Mouse (Mus musculus) neural tube, embryonic 14.5 days (tissue): ENCODE measurements around the gene Mtif2. TPM values are rescaled to one million over a fixed set of nuclear protein-coding genes. Genes with fewer than 3 reads are reported as not detected.
A peak's percentile ranks its signal among the peaks of the same experiment; 100 is the strongest.

Experiments
- ATAC-seq: fragments of 200-750 bp; cut with Nextera tagmentation; 2 replicates; pipeline ENCODE4 v1.8.0; 2017; ENCODE audit warnings: low read depth, mild to moderate bottlenecking, moderate TSS enrichment, moderate library complexity
- H3K27ac ChIP-seq: fragments of 300-500 bp; sonication (generic); 2 replicates; pipeline ENCODE4 v1.5.1; 2014; ENCODE audit warnings: low read depth, mild to moderate bottlenecking, control low read depth, low read length, moderate library complexity, mixed read lengths
- H3K27me3 ChIP-seq: fragments of 300-500 bp; sonication (generic); 2 replicates; pipeline ENCODE4 v1.6.1; 2014; ENCODE audit warnings: low read length; ENCODE audit not compliant: control insufficient read depth, insufficient read depth
- H3K36me3 ChIP-seq: fragments of 300-500 bp; sonication (generic); 2 replicates; pipeline ENCODE4 v1.6.1; 2014; ENCODE audit warnings: low read length, mixed read lengths; ENCODE audit not compliant: control insufficient read depth, insufficient read depth
- H3K4me1 ChIP-seq: fragments of 300-500 bp; sonication (generic); 2 replicates; pipeline ENCODE4 v1.6.1; 2014; ENCODE audit warnings: low read length; ENCODE audit not compliant: control insufficient read depth, insufficient read depth
- H3K4me2 ChIP-seq: fragments of 300-500 bp; sonication (generic); 2 replicates; pipeline ENCODE4 v1.6.1; 2014; ENCODE audit warnings: mild to moderate bottlenecking, low read depth, low read length, control low read depth
- H3K4me3 ChIP-seq: fragments of 300-500 bp; sonication (generic); 2 replicates; pipeline ENCODE4 v1.5.1; 2014; ENCODE audit warnings: low read depth, low read length, control low read depth, mixed read lengths
- H3K9ac ChIP-seq: fragments of 300-500 bp; sonication (generic); replicated peaks from 2 replicates; pipeline ENCODE4 v1.6.1; 2014; ENCODE audit warnings: low read depth, mild to moderate bottlenecking, control low read depth, low read length, mixed read lengths
- H3K9me3 ChIP-seq: fragments of 300-500 bp; sonication (generic); 2 replicates; pipeline ENCODE4 v1.6.1; 2016; ENCODE audit warnings: low read length; ENCODE audit not compliant: control insufficient read depth
- WGBS: fragments of 180-500 bp; shearing (Covaris S2); extraction: QIAGEN DNeasy Blood & Tissue Kit; methylation state at CpG from one replicate; pipeline ENCODE4 v1.1.7; 2014; 5-methylcytosine and 5-hydroxymethylcytosine counted together
- polyA plus RNA-seq: library from polyadenylated mRNA; unstranded; fragments of >200 nt; fragmentation: Nextera tagmentation; extraction: Ambion mirVana; gene quantifications from 2 replicates; pipeline ENCODE4 v1.2.1, GENCODE M21; 2014

Gene Mtif2
- polyA plus RNA-seq, 1 experiment from 2014 or later, result 48.5 TPM

- no peaks in the 10 kb centered on the region for H3K27me3 ChIP-seq
- no peak for ATAC-seq
- peaks cover 18% of the 10 kb centered on the region for H3K36me3 ChIP-seq
- peak overlapping the region; percentile 63 for H3K4me3 ChIP-seq
- 26% methylated on average over 23 of the region's 23 CpGs for WGBS
- H3K4me1 ChIP-seq, result peaks cover 8% of the 10 kb centered on the region; the same call in 1 of the 2 replicates
- peak overlapping the region; percentile 67 for H3K4me2 ChIP-seq
- H3K9ac ChIP-seq, result peak overlapping the region; percentile 80
- H3K9me3 ChIP-seq, result no peaks in the 10 kb centered on the region
- H3K27ac ChIP-seq, result peak overlapping the region; percentile 41; the same call in 1 of the 2 replicates
Observed at GRCm38 (mm10) chr11:29548504-29549424, 22.6 kb downstream of the Mtif2 start.

- no peaks in the 10 kb centered on the region for H3K9me3 ChIP-seq
- peaks cover 8% of the 10 kb centered on the region; the same call in 1 of the 2 replicates for H3K4me1 ChIP-seq
- H3K36me3 ChIP-seq, result peaks cover 12% of the 10 kb centered on the region
- ATAC-seq, result no peak
- no peaks in the 10 kb centered on the region for H3K27me3 ChIP-seq
- 93% methylated on average over 1 of the region's 1 CpGs for WGBS
- no peak overlapping the region for H3K4me2 ChIP-seq
- no peak overlapping the region for H3K4me3 ChIP-seq
- no peak overlapping the region for H3K27ac ChIP-seq
- H3K9ac ChIP-seq, result no peak overlapping the region
Observed at GRCm38 (mm10) chr11:29549425-29549778, 23.2 kb downstream of the Mtif2 start.

- no peak overlapping the region for H3K27ac ChIP-seq
- no peaks in the 10 kb centered on the region for H3K27me3 ChIP-seq
- H3K9me3 ChIP-seq, result no peaks in the 10 kb centered on the region
- WGBS, result 91% methylated on average over 9 of the region's 9 CpGs
- ATAC-seq, result no peak
- H3K9ac ChIP-seq, result no peak overlapping the region
- no peak overlapping the region for H3K4me2 ChIP-seq
- H3K36me3 ChIP-seq, result no peaks in the 10 kb centered on the region
- no peaks in the 10 kb centered on the region for H3K4me1 ChIP-seq
- H3K4me3 ChIP-seq, result no peak overlapping the region
Observed at GRCm38 (mm10) chr11:29560452-29560851, 34.2 kb downstream of the Mtif2 start.

- Histone ChIP-seq H3K27ac (no peak overlapping the region), H3K4me1 (no peaks in the 10 kb centered on the region), H3K9ac (no peak overlapping the region), H3K4me2 (no peak overlapping the region), H3K36me3 (no peaks in the 10 kb centered on the region), H3K4me3 (no peak overlapping the region), H3K9me3 (no peaks in the 10 kb centered on the region), H3K27me3 (no peaks in the 10 kb centered on the region)
- WGBS, result 88% methylated on average over 3 of the region's 3 CpGs
- no peak for ATAC-seq
Observed at GRCm38 (mm10) chr11:29560990-29561389, 34.8 kb downstream of the Mtif2 start.

- 92% methylated on average over 2 of the region's 2 CpGs for WGBS
- H3K9me3 ChIP-seq, result no peaks in the 10 kb centered on the region
- no peak overlapping the region for H3K9ac ChIP-seq
- no peaks in the 10 kb centered on the region for H3K27me3 ChIP-seq
- no peak overlapping the region for H3K27ac ChIP-seq
- H3K4me2 ChIP-seq, result no peak overlapping the region
- no peaks in the 10 kb centered on the region for H3K4me1 ChIP-seq
- no peaks in the 10 kb centered on the region for H3K36me3 ChIP-seq
- ATAC-seq, result no peak
- H3K4me3 ChIP-seq, result no peak overlapping the region
Observed at GRCm38 (mm10) chr11:29563406-29563805, 37.2 kb downstream of the Mtif2 start.

- no peak for ATAC-seq
- no peaks in the 10 kb centered on the region for H3K4me1 ChIP-seq
- no peaks in the 10 kb centered on the region for H3K9me3 ChIP-seq
- no peaks in the 10 kb centered on the region for H3K27me3 ChIP-seq
- H3K4me2 ChIP-seq, result no peak overlapping the region
- no peak overlapping the region for H3K9ac ChIP-seq
- no peaks in the 10 kb centered on the region for H3K36me3 ChIP-seq
- 84% methylated on average over 3 of the region's 3 CpGs for WGBS
- no peak overlapping the region for H3K4me3 ChIP-seq
- no peak overlapping the region for H3K27ac ChIP-seq
Observed at GRCm38 (mm10) chr11:29571536-29571935, 45.3 kb downstream of the Mtif2 start.

GRCm38 (mm10) chr11:29572656-29573055, 46.4 kb downstream of the Mtif2 start:
- Histone ChIP-seq H3K4me2 (no peak overlapping the region), H3K4me1 (no peaks in the 10 kb centered on the region), H3K36me3 (no peaks in the 10 kb centered on the region), H3K4me3 (no peak overlapping the region), H3K27ac (no peak overlapping the region), H3K9me3 (no peaks in the 10 kb centered on the region), H3K9ac (no peak overlapping the region), H3K27me3 (no peaks in the 10 kb centered on the region)
- WGBS, result 74% methylated on average over 2 of the region's 2 CpGs
- ATAC-seq, result no peak

- Histone ChIP-seq H3K9me3 (no peaks in the 10 kb centered on the region), H3K27ac (no peak overlapping the region), H3K36me3 (no peaks in the 10 kb centered on the region), H3K27me3 (no peaks in the 10 kb centered on the region), H3K4me1 (no peaks in the 10 kb centered on the region), H3K9ac (no peak overlapping the region), H3K4me3 (no peak overlapping the region), H3K4me2 (no peak overlapping the region)
- no peak for ATAC-seq
Observed at GRCm38 (mm10) chr11:29579610-29580009, 53.4 kb downstream of the Mtif2 start.
